Mouse (Mus musculus) CH12.LX (cell line): ENCODE results near the gene Taf5.

Source experiments
- BHLHE40 ChIP-seq: IDR thresholded peaks from 2 replicates; pipeline ENCODE4 v1.6.1; 2011; ENCODE audit warnings: mild to moderate bottlenecking, low read depth, low read length, improper control_type of control experiment
- CTCF ChIP-seq, 2 experiments: IDR thresholded peaks in 1 of 2; conservative IDR thresholded peaks in 1 of 2; 2 replicates each; pipeline ENCODE4 v1.5.1; 2011 to 2012; ENCODE audit warnings: low read depth in 2 of 2, low read length in 2 of 2, improper control_type of control experiment in 1 of 2, inconsistent platforms in 1 of 2, mild to moderate bottlenecking in 1 of 2, moderate library complexity in 1 of 2
- E2F4 ChIP-seq: IDR thresholded peaks from 2 replicates; pipeline ENCODE4 v1.6.1; 2011; ENCODE audit warnings: low read depth, low read length, improper control_type of control experiment; ENCODE audit not compliant: insufficient replicate concordance
- EP300 ChIP-seq: IDR thresholded peaks from 2 replicates; pipeline ENCODE4 v1.6.1; 2011; ENCODE audit warnings: low read length, improper control_type of control experiment
- ETS1 ChIP-seq: conservative IDR thresholded peaks from 2 replicates; pipeline ENCODE4 v1.6.1; 2012; ENCODE audit warnings: low read depth, mild to moderate bottlenecking, inconsistent platforms, low read length, improper control_type of control experiment, moderate library complexity
- MAFK ChIP-seq: IDR thresholded peaks from 2 replicates; pipeline ENCODE4 v1.6.1; 2011; ENCODE audit warnings: low read length, improper control_type of control experiment; ENCODE audit not compliant: insufficient replicate concordance
- POLR2A ChIP-seq: IDR thresholded peaks from 2 replicates; pipeline ENCODE4 v1.6.1; 2011; ENCODE audit warnings: low read depth, mild to moderate bottlenecking, improper control_type of control experiment, low read length
- POLR2AphosphoS2 ChIP-seq: IDR thresholded peaks from 2 replicates; pipeline ENCODE4 v1.6.1; 2011; ENCODE audit warnings: low read depth, low read length, improper control_type of control experiment
- TCF12 ChIP-seq: IDR thresholded peaks from 2 replicates; pipeline ENCODE4 v1.6.1; 2014; ENCODE audit warnings: low read depth, mild to moderate bottlenecking, inconsistent platforms, low read length, improper control_type of control experiment
- USF1 ChIP-seq: IDR thresholded peaks from 2 replicates; pipeline ENCODE4 v1.6.1; 2014; ENCODE audit warnings: low read depth, mild to moderate bottlenecking, inconsistent platforms, low read length, improper control_type of control experiment
- ZKSCAN1 ChIP-seq: IDR thresholded peaks from 2 replicates; pipeline ENCODE4 v1.6.1; 2012; ENCODE audit warnings: low read depth, inconsistent platforms, low read length, improper control_type of control experiment, borderline replicate concordance
- ZNF384 ChIP-seq: IDR thresholded peaks from 2 replicates; pipeline ENCODE4 v1.6.1; 2012; ENCODE audit warnings: low read depth, low read length, improper control_type of control experiment, inconsistent platforms

DNA sequence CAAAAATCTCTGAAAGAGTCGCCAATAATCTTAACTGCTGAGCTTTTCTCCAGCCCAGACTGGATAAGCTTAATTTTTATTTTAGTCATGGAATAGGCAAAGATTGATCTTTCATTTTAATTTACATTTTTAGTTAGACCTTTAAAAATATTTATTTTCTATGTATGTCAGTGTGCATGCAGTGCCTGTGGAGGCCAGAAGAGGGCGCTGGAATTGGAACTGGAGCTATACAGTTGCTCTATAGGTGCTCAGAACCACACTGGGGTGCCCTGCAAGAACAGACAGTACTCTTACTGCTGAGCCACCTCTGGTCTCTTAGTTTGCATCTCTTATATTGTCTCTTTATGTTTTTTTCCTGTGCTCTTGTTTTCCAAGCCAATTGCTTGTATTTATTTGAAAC is 55.3 kb downstream of the Taf5 start:
- TF ChIP-seq MAFK (no peak), CTCF (conservative IDR thresholded peaks at IDR 0.05 in 1 of 2, IDR thresholded peaks at IDR 0.05 in 1 of 2; ENCODE audit: low read depth in 2 of 2, low read length in 2 of 2) (peak; percentile 56 to 76), TCF12 (no peak), ZKSCAN1 (no peak), POLR2A (no peak), ETS1 (no peak), ZNF384 (no peak), BHLHE40 (0 out of 2 replicates have a peak, but pooled peaks have one; percentile 13), EP300 (no peak), E2F4 (no peak), POLR2AphosphoS2 (no peak), USF1 (no peak)
